Mouse (Mus musculus) spleen, postnatal 14 days (tissue): Measurements from ENCODE around the gene Cdk5rap3.

Source experiments
- DNase-seq, 2 experiments: peaks; one replicate each; pipeline ENCODE4 v3.0.0; 2021 to 2022; ENCODE audit warnings: low spot score in 2 of 2

Gene Cdk5rap3

DNA sequence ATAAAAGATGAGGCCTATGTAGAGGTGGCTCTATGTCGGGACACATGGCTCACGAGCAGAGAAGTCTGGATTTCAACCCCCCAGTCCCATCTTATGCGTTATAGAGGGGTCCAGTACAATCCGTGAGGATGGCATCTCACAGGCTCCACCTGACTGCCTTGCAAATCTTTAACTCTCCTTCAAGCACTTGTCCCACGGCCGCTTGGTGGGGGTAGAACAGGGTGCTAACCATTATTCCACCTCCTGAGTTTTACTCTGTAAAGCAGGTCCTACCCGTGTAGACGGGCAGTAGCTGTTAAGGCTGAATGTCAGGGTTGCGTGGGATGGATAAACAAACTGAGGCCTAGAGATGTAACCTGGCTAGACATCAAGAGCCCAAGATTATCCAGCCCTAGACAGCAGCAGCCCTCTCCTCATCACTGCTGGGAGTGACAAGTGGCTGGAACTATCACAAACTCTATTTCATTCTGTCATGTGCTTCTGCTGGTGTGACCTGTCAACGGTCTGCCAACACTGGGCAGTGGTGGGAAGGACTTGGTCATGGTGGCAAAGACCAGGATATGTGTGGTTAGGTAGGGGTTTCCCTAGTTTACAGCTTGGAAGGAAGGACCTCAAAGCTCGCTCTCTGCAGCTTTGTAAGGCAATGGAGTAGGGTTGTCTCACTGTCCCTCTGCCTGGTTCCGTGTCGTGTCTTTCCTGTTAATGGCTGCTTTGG is 17.4 kb upstream of the Cdk5rap3 start:
- DNase-seq, result no peak

DNA sequence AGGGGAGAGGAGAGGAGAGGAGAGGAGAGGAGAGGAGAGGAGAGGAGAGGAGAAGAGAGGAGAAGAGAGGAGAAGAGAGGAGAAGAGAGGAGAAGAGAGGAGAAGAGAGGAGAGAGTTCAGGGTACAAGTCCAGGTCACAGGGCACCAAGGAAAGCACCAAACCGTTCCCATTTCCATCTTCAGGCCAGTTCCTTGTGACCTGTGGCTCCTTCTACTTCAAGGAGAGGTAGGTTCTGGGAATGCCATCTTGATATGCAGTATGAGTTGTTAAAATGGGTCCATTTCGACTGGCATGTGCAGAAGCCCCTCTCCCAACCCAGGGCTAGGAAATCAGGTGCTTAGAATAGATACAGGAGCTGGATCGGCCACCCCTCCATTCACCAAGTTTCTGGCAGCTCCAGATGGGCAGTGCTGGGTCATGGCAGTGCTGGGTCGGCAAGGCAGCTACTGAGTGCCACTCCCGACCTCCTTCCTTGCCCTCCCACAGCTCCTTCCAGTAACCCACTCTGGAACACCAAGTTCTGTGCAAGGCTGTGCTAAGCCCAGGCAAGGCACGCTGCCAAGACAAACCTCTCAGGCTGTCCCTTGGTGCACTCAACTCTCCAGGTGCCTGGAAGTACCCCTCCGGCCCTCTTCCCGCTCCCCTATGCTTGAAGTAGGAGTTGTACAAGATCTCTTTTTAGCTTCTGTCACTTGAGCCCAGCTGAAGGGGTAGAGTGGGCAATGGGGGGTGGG is 15.2 kb upstream of the Cdk5rap3 start:
- DNase-seq, result no peak

DNA sequence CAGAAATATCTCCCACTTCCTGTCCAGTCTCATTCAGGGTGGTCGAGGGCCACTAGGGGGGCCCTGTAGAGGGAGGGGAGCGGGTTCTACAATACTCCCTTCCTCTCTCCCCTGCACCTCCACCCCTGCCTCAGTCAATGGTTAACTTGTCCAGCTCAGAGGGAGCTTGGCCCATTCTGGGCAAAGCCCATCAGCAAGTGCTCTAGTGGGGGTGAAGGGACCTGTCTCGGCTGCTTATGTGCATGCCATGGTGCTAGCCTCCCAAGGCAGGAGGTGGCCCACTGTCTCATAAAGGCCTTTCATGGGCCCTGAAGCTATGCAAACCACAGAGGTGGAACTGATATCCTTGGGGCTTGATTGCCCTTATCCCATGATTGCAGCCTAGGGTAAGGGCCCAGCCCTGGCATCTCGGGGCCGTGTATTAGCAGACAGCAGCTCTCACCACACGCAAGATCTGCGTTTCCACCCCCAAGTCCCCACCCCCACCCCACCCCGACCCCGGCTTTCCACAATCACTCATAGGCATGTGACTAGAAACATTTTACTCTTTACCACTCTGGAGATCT is 13.6 kb upstream of the Cdk5rap3 start:
- no peak for DNase-seq

DNA sequence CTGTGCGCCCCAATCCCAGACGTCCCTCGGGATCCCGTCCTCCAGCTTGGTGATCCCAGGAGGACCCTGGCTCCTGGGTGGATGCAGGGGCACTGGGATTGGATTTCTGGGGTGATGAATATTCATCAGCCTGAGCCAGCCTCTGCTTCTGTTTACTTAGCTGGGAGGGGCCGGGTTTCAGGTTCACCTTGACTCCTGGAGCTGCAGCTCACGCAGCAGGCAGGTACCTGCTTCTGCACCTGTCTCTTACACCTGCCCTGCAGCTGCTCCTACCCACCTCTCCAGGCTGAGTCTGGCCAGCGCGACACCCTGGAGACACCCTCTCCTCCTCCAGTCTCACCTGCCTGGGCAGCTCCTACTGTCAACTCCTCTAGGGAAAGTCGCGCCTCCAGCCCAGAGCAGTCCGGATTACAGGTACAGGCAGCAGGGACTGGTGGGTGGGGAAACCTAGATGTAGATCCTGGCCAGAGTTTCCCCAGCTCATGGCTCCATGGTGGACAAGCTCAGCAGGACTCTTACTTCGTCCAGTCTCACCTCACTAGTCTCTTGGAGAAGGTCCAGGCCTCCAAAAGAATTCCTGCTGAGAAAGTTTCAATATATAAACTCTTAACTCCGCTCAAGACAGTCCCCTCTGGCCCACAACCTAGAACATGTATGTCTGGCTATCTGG is 12.9 kb upstream of the Cdk5rap3 start:
- no peak for DNase-seq

DNA sequence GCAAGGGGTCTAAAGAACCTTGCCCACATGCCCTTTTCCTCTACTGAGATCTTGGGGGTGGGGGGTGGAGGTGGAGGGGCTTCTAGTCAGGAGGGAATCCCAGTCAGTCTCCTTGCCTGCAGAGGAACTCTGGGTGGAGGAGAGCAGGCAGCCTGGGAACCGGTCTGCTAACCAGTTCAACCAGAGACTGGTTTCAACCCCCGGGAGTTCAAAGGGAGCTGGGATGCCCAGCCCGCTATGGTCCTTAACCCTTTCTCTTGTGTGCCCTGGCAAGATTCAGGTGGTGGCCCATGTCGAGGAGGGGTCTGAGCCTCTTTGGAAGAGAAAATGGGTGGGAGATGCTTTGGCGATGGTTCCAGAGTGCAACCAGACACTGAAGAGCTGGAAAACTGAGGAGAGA is 12.4 kb upstream of the Cdk5rap3 start:
- DNase-seq, result no peak

DNA sequence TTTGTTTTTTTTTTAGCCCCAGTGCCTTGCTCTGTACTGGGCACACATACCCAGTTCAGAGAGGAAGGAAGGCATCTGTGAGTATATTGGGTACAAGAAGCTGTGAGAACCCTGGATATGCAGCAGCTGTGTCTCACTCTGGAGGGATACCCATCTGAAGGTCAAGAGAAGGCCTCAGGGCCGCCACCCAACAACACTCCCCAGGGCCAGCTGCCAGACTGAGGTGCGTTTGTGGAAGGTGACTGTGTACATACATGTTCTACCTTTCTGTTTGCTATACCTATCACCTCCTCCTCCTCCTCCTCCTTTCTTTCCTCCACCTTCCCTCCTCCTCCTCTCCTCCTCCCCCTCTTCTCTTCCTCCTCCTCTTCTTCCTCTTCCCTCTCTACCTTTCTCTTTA is 11.8 kb upstream of the Cdk5rap3 start, which contains the start of gene Prr15l:
Gene Prr15l, plus strand, starts transcription at position 17 of the 400 bp plus-strand sequence.
- DNase-seq, result no peak

DNA sequence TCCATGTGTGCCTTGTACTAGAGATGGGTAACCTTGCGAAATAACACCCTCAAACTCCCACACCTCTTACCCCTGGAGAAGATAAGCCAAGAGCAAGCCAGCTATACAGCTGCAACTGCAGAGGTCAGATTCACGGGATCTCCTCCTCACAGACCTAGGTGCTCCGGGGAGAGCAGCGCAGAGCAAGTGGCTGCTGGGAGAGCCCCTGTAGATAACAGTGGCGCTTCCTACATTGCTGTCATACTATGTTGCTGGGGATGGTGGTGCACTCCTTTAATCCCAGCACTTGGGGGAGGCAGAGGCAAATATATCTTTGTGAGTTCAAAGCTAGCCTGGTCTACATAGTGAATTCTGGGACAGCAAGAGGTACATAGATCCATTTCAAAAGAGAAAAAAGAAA is 10.3 kb upstream of the Cdk5rap3 start:
- no peak for DNase-seq

DNA sequence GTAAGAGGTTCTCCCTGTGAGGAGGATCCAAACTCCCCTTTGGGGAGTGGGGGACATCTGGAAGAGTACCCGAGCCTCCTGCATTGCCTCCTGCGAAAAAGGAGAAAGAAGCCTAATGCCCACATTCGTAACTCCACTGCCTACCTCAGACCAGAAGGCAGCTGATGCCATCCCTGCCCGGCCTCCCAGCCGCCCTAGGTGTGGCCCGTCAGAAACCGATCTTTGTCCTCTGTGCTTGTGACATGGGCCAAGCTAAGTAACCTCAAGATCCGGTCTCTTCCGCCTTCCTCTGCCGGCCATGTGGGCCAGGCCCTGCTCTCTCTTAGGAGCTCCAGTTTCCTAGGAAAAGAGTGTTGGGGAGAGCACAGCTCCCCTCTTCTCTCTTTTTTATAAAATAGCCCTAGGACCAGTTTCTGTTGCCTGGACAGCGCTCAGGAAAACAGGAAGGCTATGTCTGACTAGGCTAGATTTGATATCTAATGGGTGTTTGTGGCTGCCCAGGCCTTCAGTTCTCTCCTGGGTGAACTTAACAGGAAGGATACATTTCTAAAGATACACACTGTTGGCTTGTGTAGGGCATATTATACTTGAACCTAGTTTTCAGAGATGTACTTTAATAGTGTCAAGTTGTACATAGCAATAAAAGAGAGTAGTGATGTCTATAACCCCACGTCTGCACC is 9.3 kb upstream of the Cdk5rap3 start:
- DNase-seq, result no peak

DNA sequence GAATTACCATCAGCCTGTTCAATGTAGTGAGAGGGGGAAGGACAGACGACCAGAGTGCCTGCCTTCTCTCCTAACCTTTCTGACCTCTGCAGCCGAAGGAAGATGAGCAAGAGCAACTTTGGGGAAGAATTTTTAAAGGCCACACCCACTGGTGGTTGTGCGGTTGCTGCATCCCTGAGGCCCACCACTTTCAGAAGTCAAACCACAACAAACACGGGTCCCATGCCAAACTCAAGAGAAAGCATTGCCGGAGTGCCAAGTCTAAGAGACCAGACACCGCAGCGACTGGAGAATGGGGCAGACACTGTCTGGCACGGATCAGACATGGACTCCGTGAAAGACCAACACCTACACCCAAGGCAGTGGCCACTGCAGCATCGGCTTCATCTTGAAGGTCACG is 8.6 kb upstream of the Cdk5rap3 start:
- DNase-seq, result no peak

DNA sequence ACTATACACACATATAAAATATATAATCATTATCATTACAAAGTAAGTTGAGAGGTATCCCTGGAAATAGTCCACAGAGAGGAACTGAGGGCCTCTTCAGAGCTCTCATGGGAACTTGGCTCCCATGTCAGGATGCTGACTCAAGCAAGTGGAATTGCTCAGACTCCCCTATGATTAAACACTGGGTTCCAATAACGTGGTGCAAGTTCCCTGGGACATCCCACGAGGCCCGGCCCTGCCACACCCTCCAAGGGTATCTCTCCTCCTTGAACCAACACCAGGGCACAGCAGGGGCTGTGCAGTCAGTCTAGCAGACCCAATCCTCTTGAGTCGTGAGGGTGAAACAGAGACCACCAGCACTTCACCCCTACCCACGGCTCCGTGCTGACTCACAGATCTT is 2.7 kb upstream of the Cdk5rap3 start:
- no peak for DNase-seq

DNA sequence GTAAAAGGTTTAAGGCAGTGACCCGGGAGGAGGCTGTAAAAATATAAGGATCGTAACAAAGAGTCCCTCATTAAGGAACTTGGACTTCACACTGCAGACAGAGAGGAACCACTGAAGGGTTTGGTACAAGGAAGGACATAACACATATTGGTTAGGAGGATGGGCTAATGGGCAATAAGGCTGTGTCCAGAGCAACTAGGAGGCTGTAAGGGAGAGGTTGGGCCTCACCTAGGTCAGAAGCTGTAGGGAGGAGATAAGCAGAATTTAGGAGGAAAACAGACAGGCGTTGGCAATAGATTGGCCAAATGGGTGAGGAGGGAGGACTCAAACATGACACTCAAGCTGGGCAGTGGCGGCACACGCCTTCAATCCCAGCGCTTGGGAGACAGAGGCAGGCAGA is 1.1 kb upstream of the Cdk5rap3 start:
- DNase-seq, result peak in 1 of 2 experiments; percentile 35

DNA sequence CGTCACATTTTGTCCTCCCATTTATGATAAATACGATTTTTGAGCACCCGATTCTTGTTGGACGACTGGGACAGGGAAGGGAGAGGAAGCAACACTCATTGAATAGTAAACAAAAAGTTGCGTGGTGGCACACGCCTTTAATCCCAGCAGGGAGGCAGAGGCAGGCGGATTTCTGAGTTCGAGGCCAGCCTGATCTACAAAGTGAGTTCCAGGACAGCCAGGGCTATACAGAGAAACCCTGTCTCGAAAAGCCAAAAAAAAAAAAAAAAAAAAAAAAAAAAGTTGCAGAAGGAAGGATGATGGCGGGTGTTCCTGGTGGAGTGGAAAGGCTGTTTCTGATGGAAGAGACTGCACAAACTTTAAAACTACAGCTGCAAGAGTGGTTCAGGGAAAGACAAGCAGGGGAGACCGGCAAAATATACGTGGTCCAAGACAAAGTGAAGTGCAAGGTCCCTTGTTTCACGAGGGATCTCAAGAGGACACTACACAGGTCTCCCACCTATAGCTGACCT is 645 bp upstream of the Cdk5rap3 start:
- DNase-seq, result no peak

DNA sequence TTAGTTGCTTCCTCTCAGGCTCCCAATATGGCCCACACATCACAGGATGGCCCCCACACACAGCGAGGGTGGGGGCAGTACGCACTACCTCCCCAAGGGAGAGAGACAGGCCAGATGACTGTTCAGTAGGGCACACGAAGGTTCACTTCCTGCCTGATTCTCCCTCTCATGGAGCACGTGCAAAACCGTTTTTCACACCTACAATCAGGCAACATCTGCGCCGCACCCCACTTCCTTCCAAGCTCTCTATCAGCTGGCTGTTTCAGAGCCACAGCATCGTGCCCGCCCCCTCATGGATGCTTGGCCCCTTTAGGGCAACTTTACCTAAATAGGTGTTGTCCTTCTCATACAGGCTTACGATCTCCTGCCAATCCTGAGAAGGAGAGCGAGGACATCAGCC is 3.6 kb downstream of the Cdk5rap3 start:
- no peak for DNase-seq

DNA sequence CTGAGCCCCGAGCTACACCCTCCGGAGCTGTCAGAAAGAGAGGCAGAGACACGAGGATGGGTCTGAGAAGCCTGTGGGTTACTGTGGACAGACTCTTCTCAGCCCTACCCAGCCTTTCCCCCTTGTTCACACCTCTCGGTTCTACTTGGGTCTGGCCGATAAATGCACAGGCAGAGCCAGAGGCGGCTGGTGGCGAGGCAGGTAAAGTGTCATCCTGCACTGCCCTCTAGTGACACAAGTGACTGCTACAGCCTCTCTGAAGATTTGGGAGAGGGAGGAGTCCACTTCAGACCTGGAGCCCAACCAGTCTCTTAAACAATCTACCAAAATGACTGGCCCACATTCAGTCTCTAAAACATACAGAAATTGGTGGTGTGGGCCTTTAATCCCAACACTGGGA is 6.3 kb downstream of the Cdk5rap3 start:
- peak in 1 of 2 experiments; percentile 62 for DNase-seq

DNA sequence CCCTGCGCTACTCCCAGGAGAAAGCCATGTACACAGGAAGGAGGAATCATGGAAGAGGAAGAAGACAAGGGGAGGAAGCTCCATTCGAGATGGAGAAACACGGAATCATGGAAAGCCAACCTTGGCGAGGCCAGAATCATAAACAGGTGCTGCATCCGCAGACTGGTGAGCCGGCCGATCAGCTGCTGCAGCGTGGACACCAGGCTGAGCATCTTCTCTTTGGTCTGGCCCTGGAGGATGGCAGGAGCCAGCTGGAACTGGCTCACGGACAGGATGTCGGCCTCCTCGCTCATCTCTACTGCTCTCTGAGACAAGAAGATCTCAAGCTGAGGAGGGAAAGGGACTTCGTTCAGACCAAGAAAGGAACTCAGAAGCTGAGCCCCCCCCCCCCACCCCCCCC is 7.7 kb downstream of the Cdk5rap3 start:
- DNase-seq, result no peak

DNA sequence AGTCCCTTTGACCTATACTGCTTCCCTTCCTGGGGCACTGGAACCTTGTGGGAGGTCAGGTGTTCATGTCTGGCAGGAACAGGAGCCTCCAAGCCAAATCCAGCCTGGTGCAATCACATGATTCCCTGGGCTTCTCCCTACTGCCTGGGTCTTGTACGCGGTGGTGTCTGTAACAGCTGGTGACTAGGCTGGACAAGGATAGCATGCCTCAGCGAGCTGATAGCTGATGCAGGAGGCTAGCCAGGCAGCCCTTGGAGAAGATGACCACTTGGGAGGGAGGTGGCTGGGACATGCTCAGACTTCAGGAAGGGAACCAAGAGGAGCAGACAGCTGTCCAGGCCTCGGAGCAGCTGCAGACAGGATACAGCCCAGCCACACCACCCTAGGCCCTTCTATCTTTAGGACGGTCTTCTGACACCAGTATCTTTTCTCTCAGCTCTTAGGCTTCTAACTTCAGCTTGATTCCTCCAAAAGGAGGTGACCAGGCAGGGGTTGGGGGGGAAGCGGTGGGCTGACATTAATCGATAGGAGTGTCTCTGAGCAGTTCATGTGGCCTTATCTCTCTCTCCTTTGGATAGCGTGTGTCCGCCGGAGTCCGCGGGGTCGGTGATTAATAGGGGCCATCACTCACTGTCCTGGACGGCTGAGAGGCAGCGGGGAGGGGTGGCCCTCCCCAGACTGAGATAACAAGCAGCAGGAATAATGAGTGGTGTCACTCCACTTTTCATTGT is 9.7 kb downstream of the Cdk5rap3 start:
- no peak for DNase-seq

DNA sequence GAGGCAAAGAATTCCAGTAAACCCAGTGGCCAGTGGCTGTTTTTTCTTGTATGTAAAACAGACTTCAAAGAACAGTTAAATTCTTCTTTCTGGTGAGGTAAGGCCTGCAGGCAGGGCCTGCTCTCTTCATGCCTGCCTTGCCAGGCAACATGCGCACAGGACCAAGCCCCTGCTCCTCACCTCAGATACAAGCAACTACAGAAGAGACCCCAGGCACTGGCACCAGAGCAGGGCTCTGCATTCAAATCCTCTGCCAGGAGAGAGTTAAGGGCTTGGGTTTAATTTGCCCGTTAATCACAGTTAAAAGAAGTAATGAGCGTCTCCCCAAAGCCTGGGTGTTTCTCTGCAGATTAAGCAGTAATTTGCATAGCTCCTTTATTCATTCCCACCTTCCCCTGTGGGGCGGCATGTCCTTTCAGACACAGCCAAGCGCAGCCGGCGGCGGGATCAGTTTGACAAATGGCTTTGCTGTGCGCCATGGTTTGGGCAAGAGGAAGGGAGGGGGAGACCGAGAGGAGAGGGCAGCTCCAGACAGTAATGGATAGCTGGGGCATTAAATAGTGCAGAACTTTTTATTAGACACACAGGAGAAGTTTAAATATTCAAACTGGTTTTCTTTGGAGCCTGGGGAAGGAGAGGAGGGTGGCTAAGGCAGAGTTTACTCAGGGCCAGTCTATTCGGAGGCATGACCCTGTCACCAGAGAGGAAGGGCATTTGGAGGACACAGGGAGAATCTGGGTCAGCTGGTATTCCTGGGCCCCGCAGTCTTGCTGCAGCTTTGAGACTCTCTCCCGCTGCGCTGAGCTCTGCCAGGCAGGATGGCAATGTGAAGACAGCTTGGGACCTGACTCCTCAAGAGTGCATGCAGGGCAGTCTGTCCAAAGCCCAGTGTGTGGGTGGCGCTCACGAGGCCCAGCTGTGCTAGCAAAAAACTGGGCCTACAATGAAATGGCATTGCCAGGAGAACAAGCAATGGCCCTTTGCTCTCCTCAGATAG is 13.4 kb downstream of the Cdk5rap3 start:
- DNase-seq, result no peak

DNA sequence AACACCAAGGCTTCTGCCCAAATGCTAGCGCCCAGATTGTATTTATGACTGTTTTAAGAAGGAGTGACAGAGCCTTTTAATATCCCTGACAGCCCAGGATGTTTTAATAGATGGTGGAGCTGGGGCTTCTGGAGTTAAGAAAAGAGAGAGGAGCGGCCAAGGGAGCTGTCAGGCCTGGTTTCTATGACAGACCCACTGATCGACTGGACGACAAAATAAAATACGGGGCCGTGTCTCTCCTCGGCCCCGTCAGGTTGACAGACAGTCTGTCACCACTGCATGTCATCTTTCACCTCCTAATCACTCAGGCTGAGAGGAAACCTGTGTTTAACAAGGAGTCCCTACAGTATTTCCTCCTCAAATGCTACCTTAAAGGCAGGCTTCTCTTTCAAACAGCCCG is 15.0 kb downstream of the Cdk5rap3 start:
- DNase-seq, result no peak

DNA sequence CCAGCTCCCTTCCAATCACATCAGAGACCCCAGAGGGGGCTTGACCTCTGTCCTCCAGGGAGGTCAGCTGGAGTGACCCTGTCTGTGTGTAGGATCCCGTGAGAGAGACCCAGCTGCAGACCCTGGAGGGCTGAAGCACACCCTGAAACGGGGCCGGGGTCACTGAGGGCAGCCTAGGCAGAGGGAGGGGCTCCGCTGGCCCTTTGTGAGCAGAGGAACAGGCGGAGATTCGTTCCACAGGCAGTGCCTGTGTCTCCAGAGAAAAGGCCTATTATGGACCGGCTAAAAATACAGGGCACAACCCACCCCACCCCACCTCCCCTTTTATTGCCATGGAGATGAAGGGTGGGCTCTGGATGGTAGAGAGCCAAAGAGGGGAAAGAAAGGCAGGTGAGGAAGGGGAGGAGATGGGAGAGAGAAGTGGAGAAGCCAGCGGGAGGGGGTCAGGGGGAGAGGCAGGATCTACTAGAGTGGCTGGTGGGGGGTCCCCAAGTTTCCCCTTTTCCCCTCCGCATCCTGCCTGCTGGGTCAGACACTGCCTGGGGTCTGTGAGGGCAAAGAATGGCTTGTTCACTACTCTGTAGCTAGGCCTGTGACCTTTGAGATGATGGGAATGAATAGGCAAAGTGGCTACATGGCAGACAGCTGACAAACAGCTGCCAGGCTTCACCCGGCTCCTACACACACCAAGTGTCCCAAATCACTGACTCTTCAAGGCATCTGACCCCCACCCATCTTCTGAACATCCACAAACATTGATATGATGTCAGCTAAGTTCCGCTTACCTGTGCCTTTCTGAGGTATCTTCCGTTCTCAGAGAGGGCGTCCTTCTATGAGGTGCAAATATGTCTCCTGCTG is 16.6 kb downstream of the Cdk5rap3 start:
- no peak for DNase-seq
